10 mouse cellular contexts compared by ENCODE assay signal in the genomic region with DNA sequence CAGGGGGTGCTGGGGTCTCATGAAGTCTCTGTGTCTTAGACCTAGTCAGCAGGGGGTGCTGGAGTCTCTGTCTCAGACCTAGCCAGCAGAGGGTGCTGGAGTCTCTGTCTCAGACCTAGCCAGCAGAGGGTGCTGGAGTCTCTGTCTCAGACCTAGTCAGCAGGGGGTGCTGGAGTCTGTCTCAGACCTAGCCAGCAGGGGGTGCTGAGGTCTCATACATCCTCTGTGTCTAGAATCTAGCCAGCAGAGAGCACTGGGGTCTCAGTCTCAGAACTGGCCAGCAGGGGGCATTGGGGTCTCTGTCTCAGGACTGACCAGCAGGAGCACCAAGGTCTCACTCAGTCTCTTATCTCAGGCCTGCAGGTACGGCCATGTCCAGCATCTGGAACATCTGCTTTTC.
DNase-seq lines count a peak whose midpoint lies in the region; ATAC-seq lines count a peak whose summit lies in the region.
"Had no signal": no experiment of that assay in that cellular context is flagged by ENCODE, and none has a peak within 500 bp of the region (broad histone marks: within the 10 kb centered on the region; RNA-seq: fewer than 3 reads in every experiment).

No protein-coding gene starts in this region.

- 83% methylated on average over 1 of the region's 1 CpGs for WGBS in neural tube, embryonic 11.5 days
- 92% methylated on average over 1 of the region's 1 CpGs for WGBS in hindbrain, embryonic 15.5 days

- H3K36me3 ChIP-seq in neural tube, embryonic 11.5 days (ENCODE audit: control insufficient read depth, insufficient read depth, low read length): no peaks in the 10 kb centered on the region
- no peaks in the 10 kb centered on the region for H3K36me3 ChIP-seq in hindbrain, embryonic 15.5 days
- H3K36me3 ChIP-seq: embryonic facial prominence, embryonic 13.5 days; liver, embryonic 13.5 days had no signal

- ATAC-seq in neural tube, embryonic 11.5 days (ENCODE audit: insufficient read depth, low FRiP score, low TSS enrichment): no peak
- peak; percentile 42; the same call in 1 of the 2 replicates for ATAC-seq in common myeloid progenitor, adult 5-6 weeks (replicated peaks; ENCODE audit: low read depth, poor library complexity, severe bottlenecking)
- peak; percentile 49; the same call in 1 of the 2 replicates for ATAC-seq in hindbrain, embryonic 15.5 days (ENCODE audit: low FRiP score, low read depth)

- H3K9me3 ChIP-seq in neural tube, embryonic 11.5 days (ENCODE audit: control insufficient read depth, low read length): no peaks in the 10 kb centered on the region
- H3K9me3 ChIP-seq in hindbrain, embryonic 15.5 days: no peaks in the 10 kb centered on the region
- H3K9me3 ChIP-seq: embryonic facial prominence, embryonic 13.5 days; liver, embryonic 13.5 days had no signal

- H3K27ac ChIP-seq in neural tube, embryonic 11.5 days (ENCODE audit: low read depth, low read length): no peak overlapping the region
- no peak overlapping the region for H3K27ac ChIP-seq in hindbrain, embryonic 15.5 days (replicated peaks)
- H3K27ac ChIP-seq: embryonic facial prominence, embryonic 13.5 days; liver, embryonic 13.5 days had no signal

- no peaks in the 10 kb centered on the region for H3K4me1 ChIP-seq in neural tube, embryonic 11.5 days (ENCODE audit: control insufficient read depth, insufficient read depth, low read length)
- no peaks in the 10 kb centered on the region for H3K4me1 ChIP-seq in hindbrain, embryonic 15.5 days (replicated peaks)
- H3K4me1 ChIP-seq: embryonic facial prominence, embryonic 13.5 days; liver, embryonic 13.5 days had no signal

- H3K27me3 ChIP-seq in neural tube, embryonic 11.5 days (ENCODE audit: control insufficient read depth, insufficient read depth, low read length): no peaks in the 10 kb centered on the region
- no peaks in the 10 kb centered on the region for H3K27me3 ChIP-seq in hindbrain, embryonic 15.5 days
- H3K27me3 ChIP-seq: embryonic facial prominence, embryonic 13.5 days; liver, embryonic 13.5 days had no signal

- H3K4me2 ChIP-seq in neural tube, embryonic 11.5 days (ENCODE audit: low read depth): no peak overlapping the region
- no peak overlapping the region for H3K4me2 ChIP-seq in hindbrain, embryonic 15.5 days
- H3K4me2 ChIP-seq: embryonic facial prominence, embryonic 13.5 days; liver, embryonic 13.5 days had no signal

- H3K4me3 ChIP-seq in neural tube, embryonic 11.5 days (ENCODE audit: low read depth, low read length): no peak overlapping the region
- no peak overlapping the region for H3K4me3 ChIP-seq in hindbrain, embryonic 15.5 days
- H3K4me3 ChIP-seq: embryonic facial prominence, embryonic 13.5 days; liver, embryonic 13.5 days had no signal

- no peak overlapping the region for H3K9ac ChIP-seq in neural tube, embryonic 11.5 days (ENCODE audit: low read length)
- no peak overlapping the region for H3K9ac ChIP-seq in hindbrain, embryonic 15.5 days
- H3K9ac ChIP-seq: embryonic facial prominence, embryonic 13.5 days; liver, embryonic 13.5 days had no signal

- intact Hi-C loops in left cerebral cortex, postnatal 36 days (cut with DNase I): loop anchor here (5.0 kb wide), 2 partner anchors 96 to 346 kb away; no protein-coding TSS in a partner anchor

- DNase-seq in neural tube, embryonic 11.5 days (ENCODE audit: low spot score): peak; percentile 57
- no peak for DNase-seq in neural tube, embryonic 10.5 days (ENCODE audit: extremely low spot score, low spot score)
- DNase-seq in left cerebral cortex, postnatal 36 days (ENCODE audit: low spot score in 2 of 2): peak; percentile 29 to 31
- DNase-seq in retina, embryonic 14.5 days (ENCODE audit: low spot score): peak; percentile 65
- no peak for DNase-seq in gastrocnemius, adult 8-10 months (ENCODE audit: low spot score in 2 of 2)
- no peak for DNase-seq in yolk sac, embryonic 10.5 days (ENCODE audit: low spot score)
- DNase-seq: liver, embryonic 13.5 days had no signal

Comparison
In these comparisons a context has a peak if more than half of its experiments do, and no peak if none do; other contexts are left out.
1. DNase-seq: peak in neural tube, embryonic 11.5 days (single experiment), left cerebral cortex, postnatal 36 days (2 of 2) and retina, embryonic 14.5 days (single experiment); none in neural tube, embryonic 10.5 days (single experiment), gastrocnemius, adult 8-10 months (0 of 2) and yolk sac, embryonic 10.5 days (single experiment).